Mouse (Mus musculus) megakaryocyte, embryonic 14.5 days (primary cell): ENCODE measurements at regions not wholly inside any gene's neighbourhood (a gene's known extent, or its start where the extent isn't known, plus 50 kb on each side); places are given as distances from the start of the nearest gene placed in this dataset.

ENCODE experiments used
- FLI1 ChIP-seq: IDR thresholded peaks from 2 replicates; pipeline ENCODE4 v1.6.1; 2012; ENCODE audit warnings: low read length, inconsistent platforms, mixed read lengths
- GATA1 ChIP-seq: IDR thresholded peaks from 3 replicates; pipeline ENCODE4 v1.6.1; 2012; ENCODE audit warnings: mixed read lengths, low read length, inconsistent platforms, borderline replicate concordance

- TF ChIP-seq GATA1 (no peak), FLI1 (no peak)
Observed at GRCm38 (mm10) chr2:45249658-45250057, 132.5 kb upstream of the Zeb2 start.
